Mouse (Mus musculus): ENCODE results near the gene Prss50.

Gene Prss50

GRCm38 (mm10) chr9:110875288-110875695 lies 17.5 kb downstream of the Prss50 start:
- DNase-seq: no peak

- DNase-seq: no peak
Observed at GRCm38 (mm10) chr9:110877353-110877752, 19.6 kb downstream of the Prss50 start.

DNA sequence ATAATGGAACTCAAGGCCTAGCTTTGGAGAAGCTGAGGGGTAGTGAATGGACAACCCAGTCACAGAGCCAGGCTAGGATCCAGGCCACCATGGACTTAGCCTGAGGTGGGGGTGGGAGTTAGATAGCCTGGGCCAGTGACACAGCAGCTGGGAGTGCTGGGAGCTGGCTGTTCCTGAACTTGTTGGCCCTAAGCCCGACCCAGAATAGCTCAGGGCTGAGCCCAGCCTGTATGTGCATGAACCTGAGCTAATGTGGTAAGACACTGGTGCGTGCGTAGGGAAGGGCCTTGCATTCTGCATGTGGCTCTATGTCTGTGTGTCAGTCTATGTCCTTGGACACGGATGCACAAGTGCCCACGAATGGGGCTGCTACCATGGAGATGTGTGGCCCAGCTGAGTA lies 20.1 kb downstream of the Prss50 start:
- no peak for DNase-seq

- no peak for DNase-seq
Observed at GRCm38 (mm10) chr9:110879191-110879920, 21.6 kb downstream of the Prss50 start, which contains the start of gene Als2cl. Gene Als2cl, plus strand, starts transcription at chr9:110879870.

- DNase-seq: no peak
Observed at GRCm38 (mm10) chr9:110879998-110880561, 22.3 kb downstream of the Prss50 start, which contains the start of gene Tmie. Gene Tmie, minus strand, starts transcription at chr9:110880113.

DNA sequence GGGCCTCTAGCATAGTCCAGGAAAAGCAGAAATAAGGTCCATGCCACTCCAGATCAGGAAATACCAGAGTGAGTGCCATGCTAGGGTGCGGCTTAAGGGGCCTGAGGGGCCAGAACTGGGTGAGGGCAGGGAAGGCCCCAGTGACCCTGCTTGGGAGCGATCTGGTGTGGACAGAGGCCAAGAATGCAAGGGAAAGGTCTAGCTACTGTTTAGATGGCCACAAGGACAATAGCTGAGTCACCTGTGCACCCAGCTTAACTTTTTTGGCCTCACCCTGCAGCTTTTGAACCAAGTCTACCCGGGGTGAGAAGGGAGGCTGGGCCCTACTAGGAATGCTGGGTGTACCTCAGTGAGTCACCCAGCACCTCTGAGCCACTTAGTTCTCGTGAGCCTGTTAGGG lies 23.0 kb downstream of the Prss50 start:
- DNase-seq: no peak

DNA sequence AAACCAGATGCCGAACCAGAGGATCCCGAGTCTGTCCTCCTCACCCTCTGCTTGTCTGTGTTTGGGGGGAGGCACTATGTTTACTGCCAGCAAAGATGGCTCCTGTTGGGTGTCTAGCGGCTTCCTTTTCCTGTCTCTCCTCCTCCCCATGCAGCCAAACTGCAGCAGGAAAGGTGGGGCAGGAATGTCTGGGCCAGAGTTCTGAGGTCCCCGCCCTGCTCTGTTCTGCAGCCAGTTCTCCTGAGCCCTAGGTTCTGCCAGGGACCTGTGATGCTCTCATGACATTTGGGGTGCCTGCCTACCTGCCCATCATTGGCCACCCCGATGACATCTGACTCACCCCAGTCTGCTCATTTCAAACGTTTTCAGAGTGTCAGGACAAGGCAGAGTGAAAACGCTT lies 24.2 kb downstream of the Prss50 start:
- DNase-seq: no peak

GRCm38 (mm10) chr9:110887388-110888303 lies 29.9 kb downstream of the Prss50 start:
- no peak for DNase-seq

- DNase-seq: no peak
Observed at GRCm38 (mm10) chr9:110888935-110889334, 31.2 kb downstream of the Prss50 start.

DNA sequence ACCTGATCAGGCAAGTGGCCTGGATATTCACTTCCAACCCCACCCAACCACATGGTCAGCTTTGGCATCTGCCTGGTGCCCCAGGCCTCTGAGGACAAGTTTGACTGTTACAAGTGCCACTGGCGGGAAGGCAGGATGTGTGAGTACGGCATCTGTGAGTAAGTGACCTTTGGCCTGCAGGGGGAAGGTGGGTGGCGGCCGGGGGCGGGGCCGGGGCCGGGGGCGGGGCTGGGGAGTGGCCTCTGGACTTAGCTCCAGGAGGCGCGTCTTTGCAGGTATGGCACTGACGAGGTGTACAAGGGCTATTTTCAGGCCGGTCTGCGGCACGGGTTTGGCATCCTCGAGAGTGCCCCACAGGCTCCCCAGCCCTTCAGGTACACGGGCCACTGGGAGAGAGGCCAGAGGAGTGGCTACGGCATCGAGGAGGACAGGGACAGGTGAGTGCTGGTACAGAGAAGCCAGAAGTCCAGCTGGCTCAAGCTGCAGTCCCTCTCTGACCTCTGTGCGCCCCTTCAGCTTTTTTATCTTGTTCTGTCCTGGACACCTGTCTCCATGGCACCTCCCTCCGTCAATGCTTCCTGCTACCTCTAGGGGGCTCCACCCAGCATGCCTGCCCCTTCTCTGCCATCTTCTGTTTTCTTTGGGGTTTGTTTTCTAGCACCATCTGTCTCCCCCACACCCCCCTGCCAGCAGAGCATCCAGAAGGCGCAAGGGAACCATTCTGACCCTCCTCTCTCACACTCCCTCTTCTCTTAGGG lies 32.4 kb downstream of the Prss50 start:
- no peak for DNase-seq

- DNase-seq: no peak
Observed at GRCm38 (mm10) chr9:110891077-110891828, 33.5 kb downstream of the Prss50 start.

DNA sequence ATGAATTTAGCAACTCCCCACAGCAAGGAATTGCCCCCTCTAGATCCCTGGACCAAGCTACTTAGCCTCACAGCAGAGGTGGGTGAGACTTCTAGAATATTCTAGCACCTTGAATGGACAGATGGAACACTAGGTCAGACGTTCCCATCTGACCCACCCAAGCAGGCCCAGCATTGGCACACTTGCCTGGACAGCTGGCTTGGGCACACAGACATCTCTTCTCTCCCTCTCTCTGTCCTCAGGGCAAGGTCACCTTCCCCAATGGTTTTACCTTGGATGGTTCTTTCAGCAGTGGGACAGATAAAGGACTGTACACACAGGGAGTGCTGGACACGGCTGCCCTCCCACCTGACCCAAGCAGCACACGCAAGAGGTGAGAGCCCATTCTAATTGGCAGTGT lies 34.8 kb downstream of the Prss50 start:
- no peak for DNase-seq

DNA sequence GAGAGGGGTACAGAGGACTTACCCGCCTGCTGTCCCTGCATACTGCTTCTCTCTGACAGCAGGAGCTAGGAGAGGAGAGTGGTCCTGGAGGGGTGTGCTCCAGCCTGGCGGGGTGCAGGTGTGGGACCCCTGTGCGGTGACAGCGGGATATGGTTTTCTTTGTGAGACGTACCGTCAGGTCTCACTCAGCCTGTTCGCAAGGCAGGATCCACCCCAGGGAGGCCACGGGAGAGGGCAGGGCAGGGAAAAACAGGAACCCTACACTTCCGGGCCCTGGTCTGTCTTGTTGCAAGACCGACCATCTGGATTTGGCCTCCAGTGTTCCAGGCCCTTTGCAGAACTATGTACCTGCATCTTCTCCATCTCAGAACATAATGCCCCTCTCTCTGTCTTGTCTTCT lies 35.7 kb downstream of the Prss50 start:
- no peak for DNase-seq

DNA sequence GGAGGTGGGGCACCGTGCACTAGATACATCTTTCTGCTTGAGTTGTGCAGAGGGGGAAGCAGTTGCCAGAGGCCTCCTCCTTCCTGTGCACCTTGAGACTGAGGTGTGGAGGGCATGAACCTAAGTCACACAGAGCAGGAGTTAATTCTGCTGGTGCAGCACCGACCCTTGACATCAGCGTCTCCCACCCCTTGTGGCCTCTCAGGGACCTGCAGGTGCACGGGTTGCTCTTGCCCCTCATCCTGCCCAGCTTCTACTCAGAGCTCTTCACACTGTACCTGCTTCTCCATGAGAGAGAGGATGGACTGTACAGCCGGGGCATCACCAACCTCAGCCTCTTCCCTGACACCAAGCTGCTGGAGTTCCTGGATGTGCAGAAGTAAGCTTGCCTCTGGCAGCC lies 37.7 kb downstream of the Prss50 start:
- no peak for DNase-seq

GRCm38 (mm10) chr9:110895994-110896393 lies 38.2 kb downstream of the Prss50 start:
- DNase-seq: no peak

DNA sequence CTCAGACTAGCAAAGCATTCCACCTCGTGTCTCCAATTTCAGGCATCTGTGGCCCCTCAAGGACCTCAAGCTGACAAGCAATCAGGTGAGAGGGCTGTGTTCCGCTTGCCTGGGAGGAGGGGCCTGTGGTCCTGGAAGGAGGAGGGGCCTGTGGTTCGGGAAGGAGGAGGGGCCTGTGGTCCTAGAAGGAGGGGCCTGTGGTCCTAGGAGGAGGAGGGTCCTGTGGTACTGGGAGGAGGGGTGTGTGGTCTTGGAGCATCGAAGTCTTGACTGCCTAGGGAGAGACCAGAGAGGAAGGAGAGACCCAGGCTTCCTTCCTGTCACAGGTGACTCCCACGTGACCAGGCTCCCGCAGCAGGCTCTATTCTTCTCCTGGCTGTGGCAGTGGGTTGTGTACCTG lies 38.8 kb downstream of the Prss50 start:
- DNase-seq: no peak

GRCm38 (mm10) chr9:110899451-110900008 lies 41.8 kb downstream of the Prss50 start:
- no peak for DNase-seq

- no peak for DNase-seq
Observed at GRCm38 (mm10) chr9:110901204-110901603, 43.4 kb downstream of the Prss50 start.

- no peak for DNase-seq
Observed at GRCm38 (mm10) chr9:110902271-110902670, 44.5 kb downstream of the Prss50 start.

DNA sequence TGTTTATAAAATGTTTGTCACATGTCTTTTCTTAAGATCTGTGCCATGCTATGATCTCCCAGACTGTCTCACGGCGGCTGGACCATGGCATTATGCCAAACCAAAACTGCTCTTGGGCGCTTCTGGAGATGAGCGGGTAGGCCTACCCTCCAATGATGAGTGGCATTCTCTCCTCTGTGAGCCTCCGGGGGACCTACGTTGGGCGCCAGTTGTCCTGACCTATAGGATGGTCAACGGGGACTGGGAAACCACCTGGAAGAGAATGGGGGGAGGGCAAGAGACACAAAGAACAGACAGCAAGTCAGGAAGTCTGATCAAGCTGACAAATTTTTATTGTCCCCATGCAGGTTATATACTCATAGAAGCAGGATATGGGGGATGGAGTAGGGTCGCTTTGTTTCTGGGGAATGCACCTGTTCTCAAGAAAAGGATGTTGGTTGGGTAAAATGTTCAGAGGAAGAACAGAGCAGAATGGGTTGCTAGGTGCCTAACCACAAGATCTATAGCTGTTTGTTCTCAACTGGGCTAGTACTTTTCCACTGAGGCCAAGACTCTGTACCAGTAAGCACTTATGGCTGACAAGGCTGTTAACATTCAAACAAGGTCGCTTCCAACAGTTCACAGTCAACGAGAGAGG lies 49.6 kb downstream of the Prss50 start:
- no peak for DNase-seq
